In genomic region chr16:37974520-37975340, GRCm38 (mm10) we compare ENCODE assay signal across 8 mouse cellular contexts. TPM values are rescaled to one million over a fixed set of nuclear protein-coding genes. Genes with fewer than 3 reads are reported as not detected.
A peak's percentile ranks its signal among the peaks of the same experiment; 100 is the strongest.
DNase-seq lines count a peak whose midpoint lies in the region; ATAC-seq and TF ChIP-seq lines count a peak whose summit lies in the region.
"Had no signal": no experiment of that assay in that cellular context is flagged by ENCODE, and none has a peak within 500 bp of the region (broad histone marks: within the 10 kb centered on the region; RNA-seq: fewer than 3 reads in every experiment).

No protein-coding gene starts in this region.

- H3K4me1 ChIP-seq in forebrain, embryonic 16.5 days (replicated peaks; ENCODE audit: control insufficient read depth, insufficient read depth, low read length), result peaks cover 17% of the 10 kb centered on the region
- H3K4me1 ChIP-seq in hindbrain, postnatal 0 days (ENCODE audit: insufficient read depth, low read length), result peaks cover 6% of the 10 kb centered on the region; the same call in 1 of the 2 replicates

- H3K4me3 ChIP-seq in forebrain, embryonic 16.5 days (replicated peaks; ENCODE audit: low read length), result no peak overlapping the region
- H3K4me3 ChIP-seq in hindbrain, postnatal 0 days (ENCODE audit: low read length), result no peak overlapping the region
- H3K4me3 ChIP-seq: lung, embryonic 15.5 days had no signal

- H3K27me3 ChIP-seq in forebrain, embryonic 16.5 days (replicated peaks; ENCODE audit: control insufficient read depth, insufficient read depth, low read length), result no peaks in the 10 kb centered on the region
- H3K27me3 ChIP-seq in hindbrain, postnatal 0 days (ENCODE audit: insufficient read depth, low read length), result no peaks in the 10 kb centered on the region
- H3K27me3 ChIP-seq: lung, embryonic 15.5 days had no signal

- DNase-seq in ovary, postnatal 14 days (ENCODE audit: low spot score), result peak; percentile 28
- DNase-seq in ovary, postnatal 10 days (ENCODE audit: low spot score), result no peak
- peak; percentile 76 for DNase-seq in hindbrain, postnatal 0 days (ENCODE audit: low spot score)
- DNase-seq in left cerebral cortex, postnatal 25 days (ENCODE audit: low spot score in 2 of 2), result peak; percentile 69 to 90
- DNase-seq in right cerebral cortex, postnatal 14 days, result peak; percentile 42
- DNase-seq in c-Kit-positive CD71-positive TER-119-positive erythroid progenitor cells, embryonic 14.5 days (ENCODE audit: low spot score), result no peak

- peak; percentile 72 for TF ChIP-seq CTCF in hindbrain, postnatal 0 days (IDR thresholded peaks at IDR 0.05; ENCODE audit: low read depth)

- H3K36me3 ChIP-seq in forebrain, embryonic 16.5 days (ENCODE audit: control insufficient read depth, insufficient read depth), result no peaks in the 10 kb centered on the region
- H3K36me3 ChIP-seq in hindbrain, postnatal 0 days (ENCODE audit: insufficient read depth, low read length), result no peaks in the 10 kb centered on the region
- H3K36me3 ChIP-seq: lung, embryonic 15.5 days had no signal

- H3K27ac ChIP-seq in forebrain, embryonic 16.5 days (ENCODE audit: low read length), result peak overlapping the region; percentile 26; the same call in 1 of the 2 replicates
- H3K27ac ChIP-seq in hindbrain, postnatal 0 days, result peak overlapping the region; percentile 69
- H3K27ac ChIP-seq: lung, embryonic 15.5 days had no signal

- no peak overlapping the region for H3K4me2 ChIP-seq in forebrain, embryonic 16.5 days (ENCODE audit: low read length)
- H3K4me2 ChIP-seq in hindbrain, postnatal 0 days (ENCODE audit: low read depth, low read length), result no peak overlapping the region
- H3K4me2 ChIP-seq: lung, embryonic 15.5 days had no signal

- no peak overlapping the region for H3K9ac ChIP-seq in forebrain, embryonic 16.5 days (replicated peaks; ENCODE audit: low read depth, low read length)
- H3K9ac ChIP-seq in hindbrain, postnatal 0 days (replicated peaks; ENCODE audit: low read length), result no peak overlapping the region; the same call in 1 of the 2 replicates
- H3K9ac ChIP-seq: lung, embryonic 15.5 days had no signal

- H3K9me3 ChIP-seq in forebrain, embryonic 16.5 days (ENCODE audit: control insufficient read depth, low read length), result no peaks in the 10 kb centered on the region
- H3K9me3 ChIP-seq in hindbrain, postnatal 0 days (ENCODE audit: low read length), result no peaks in the 10 kb centered on the region
- H3K9me3 ChIP-seq: lung, embryonic 15.5 days had no signal

- ATAC-seq in forebrain, embryonic 16.5 days, result peak; percentile 43
- ATAC-seq in hindbrain, postnatal 0 days, result peak; percentile 31; the same call in 1 of the 2 replicates

- 69% methylated on average over 13 of the region's 13 CpGs for WGBS in forebrain, embryonic 16.5 days
- 58% methylated on average over 13 of the region's 13 CpGs for WGBS in hindbrain, postnatal 0 days

- intact Hi-C loops in left cerebral cortex, postnatal 25 days (cut with DNase I), result loop anchor here (1.0 to 5.0 kb wide), 2 partner anchors 14 to 223 kb away; no protein-coding TSS in a partner anchor

RNA-seq across cellular contexts. Expression of gene Gpr156, which starts 58.4 kb away (rescaled TPM):
- polyA plus RNA-seq in forebrain, embryonic 16.5 days (2015; fragmentation: Nextera tagmentation; extraction: Ambion mirVana), result 5.4 and 5.6 TPM in 2 replicates
- 3.2 and 4.3 TPM in 2 replicates for total RNA-seq in hindbrain, postnatal 0 days (2014; rRNA removed)
- polyA plus RNA-seq in hindbrain, postnatal 0 days (2015; fragmentation: Nextera tagmentation; extraction: Ambion mirVana), result 1.9 and 2.4 TPM in 2 replicates
- under 1 TPM; 0.46 to 0.48 TPM for total RNA-seq in left cerebral cortex, postnatal 25 days (2021)

Comparison
In these comparisons a context has a peak if more than half of its experiments do, and no peak if none do; other contexts are left out.
1. DNase-seq: peak in ovary, postnatal 14 days (single experiment), hindbrain, postnatal 0 days (single experiment), left cerebral cortex, postnatal 25 days (2 of 2) and right cerebral cortex, postnatal 14 days (single experiment); none in ovary, postnatal 10 days (single experiment) and c-Kit-positive CD71-positive TER-119-positive erythroid progenitor cells, embryonic 14.5 days (single experiment).